Mouse (Mus musculus) hindbrain, embryonic 13.5 days (tissue): Measurements from ENCODE around the gene Spaca7. TPM values are rescaled to one million over a fixed set of nuclear protein-coding genes. Genes with fewer than 3 reads are reported as not detected.

Experiments
- ATAC-seq: fragments of 200-750 bp; cut with Nextera tagmentation; 2 replicates; pipeline ENCODE4 v1.8.0; 2017; ENCODE audit warnings: moderate TSS enrichment; ENCODE audit not compliant: low FRiP score
- H3K27ac ChIP-seq: fragments of 300-500 bp; sonication (generic); 2 replicates; pipeline ENCODE4 v1.5.1; 2015; ENCODE audit warnings: inconsistent platforms, mild to moderate bottlenecking, moderate library complexity
- H3K27me3 ChIP-seq: fragments of 300-500 bp; sonication (generic); 2 replicates; pipeline ENCODE4 v1.6.1; 2015; ENCODE audit warnings: mild to moderate bottlenecking, inconsistent platforms
- H3K36me3 ChIP-seq: fragments of 300-500 bp; sonication (generic); 2 replicates; pipeline ENCODE4 v1.6.1; 2015; ENCODE audit warnings: mild to moderate bottlenecking, inconsistent platforms
- H3K4me1 ChIP-seq: fragments of 300-500 bp; sonication (generic); replicated peaks from 2 replicates; pipeline ENCODE4 v1.6.1; 2015; ENCODE audit warnings: inconsistent platforms
- H3K4me2 ChIP-seq: fragments of 300-500 bp; sonication (generic); 2 replicates; pipeline ENCODE4 v1.6.1; 2015; ENCODE audit warnings: inconsistent platforms, mild to moderate bottlenecking, moderate library complexity
- H3K4me3 ChIP-seq: fragments of 300-500 bp; sonication (generic); 2 replicates; pipeline ENCODE4 v1.5.1; 2015; ENCODE audit warnings: mild to moderate bottlenecking, inconsistent platforms
- H3K9ac ChIP-seq: fragments of 300-500 bp; sonication (generic); 2 replicates; pipeline ENCODE4 v1.6.1; 2015; ENCODE audit warnings: mild to moderate bottlenecking, inconsistent platforms
- H3K9me3 ChIP-seq: fragments of 300-500 bp; sonication (generic); 2 replicates; pipeline ENCODE4 v1.6.1; 2016; ENCODE audit warnings: inconsistent platforms
- WGBS: fragments of 180-500 bp; shearing (Covaris S2); methylation state at CpG from one replicate; pipeline ENCODE4 v1.1.7; 2015; 5-methylcytosine and 5-hydroxymethylcytosine counted together
- polyA plus RNA-seq: library from polyadenylated mRNA; unstranded; fragments of >200 nt; fragmentation: Nextera tagmentation; extraction: Ambion mirVana; gene quantifications from 2 replicates; pipeline ENCODE4 v1.2.1, GENCODE M21; 2015

The Spaca7 gene
- polyA plus RNA-seq, result not detected in 2 replicates

DNA sequence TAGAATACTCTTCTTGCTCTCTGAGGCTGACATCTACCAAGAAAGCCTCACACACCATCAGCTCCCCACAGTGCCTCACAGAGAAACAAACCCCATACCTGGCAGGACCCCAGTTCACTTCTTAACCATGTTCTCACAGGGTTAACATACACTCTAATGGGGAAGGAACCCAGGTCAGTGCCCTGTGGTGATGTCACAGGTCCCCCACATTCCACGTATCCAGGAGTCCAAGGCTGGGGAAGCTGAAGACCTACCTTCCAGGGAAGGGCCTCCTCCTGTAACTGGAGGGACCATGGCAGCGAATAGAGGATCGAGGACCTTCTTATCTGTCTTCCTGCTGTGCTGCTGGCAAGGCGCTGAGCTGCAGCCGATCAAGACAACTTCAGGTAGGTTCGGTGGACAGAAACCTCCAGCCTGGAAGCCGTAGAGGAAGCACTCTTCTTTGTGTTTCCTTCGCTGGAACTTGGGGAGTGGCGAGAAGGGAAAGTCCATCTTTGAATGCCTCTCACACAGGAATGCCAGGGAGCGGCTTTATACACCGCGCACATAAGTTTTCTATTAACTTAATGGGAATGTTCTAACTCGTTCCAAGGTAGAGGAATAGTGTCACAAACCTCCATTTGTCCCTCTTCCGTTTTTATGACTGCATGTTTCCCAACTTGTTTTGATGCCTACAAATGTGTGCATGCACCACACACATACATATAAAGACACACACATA, at the start of gene Spaca7:
TSS of gene Spaca7 (plus strand) at position 216 of the 721 bp plus-strand sequence.
- H3K4me1 ChIP-seq, result no peaks in the 10 kb centered on the region
- WGBS, result 77% methylated on average over 14 of the region's 14 CpGs
- H3K4me3 ChIP-seq, result no peak within 1 kb of the TSS
- no peak within 1 kb of the TSS for H3K4me2 ChIP-seq
- H3K36me3 ChIP-seq, result no peaks in the 10 kb centered on the region
- no peaks in the 10 kb centered on the region for H3K9me3 ChIP-seq
- peaks cover 27% of the 10 kb centered on the region for H3K27me3 ChIP-seq
- ATAC-seq, result no peak
- no peak within 1 kb of the TSS for H3K9ac ChIP-seq
- H3K27ac ChIP-seq, result no peak within 1 kb of the TSS

DNA sequence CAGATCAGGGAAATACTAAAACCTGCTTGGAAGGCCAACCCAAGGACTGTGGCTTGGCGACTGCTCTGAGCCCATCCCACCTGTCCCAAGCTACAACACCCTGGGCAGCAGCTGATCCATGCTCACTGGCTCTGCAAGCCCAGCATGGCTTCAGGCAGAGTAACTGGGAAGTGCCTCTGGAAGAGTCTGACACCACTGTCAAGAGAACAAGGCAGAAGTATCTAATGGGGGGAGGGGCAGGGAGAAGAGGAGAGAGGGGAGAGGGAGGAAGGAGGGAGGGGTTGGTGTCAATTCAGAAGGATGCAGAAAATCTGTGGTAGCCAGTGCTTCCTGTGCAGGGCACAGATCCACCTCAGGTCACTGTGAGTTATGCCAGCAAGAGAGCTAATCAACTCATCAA, 48.5 kb upstream of the Spaca7 start:
- Histone ChIP-seq H3K4me1 (0 out of 2 replicates have a peak, but pooled peaks cover 3% of the 10 kb centered on the region), H3K9ac (no peak overlapping the region), H3K9me3 (peaks cover 3% of the 10 kb centered on the region; the same call in 1 of the 2 replicates), H3K27me3 (peaks cover 9% of the 10 kb centered on the region), H3K27ac (no peak overlapping the region), H3K4me2 (no peak overlapping the region), H3K4me3 (no peak overlapping the region), H3K36me3 (no peaks in the 10 kb centered on the region)
- no peak for ATAC-seq
- 35% methylated on average over 1 of the region's 1 CpGs for WGBS

DNA sequence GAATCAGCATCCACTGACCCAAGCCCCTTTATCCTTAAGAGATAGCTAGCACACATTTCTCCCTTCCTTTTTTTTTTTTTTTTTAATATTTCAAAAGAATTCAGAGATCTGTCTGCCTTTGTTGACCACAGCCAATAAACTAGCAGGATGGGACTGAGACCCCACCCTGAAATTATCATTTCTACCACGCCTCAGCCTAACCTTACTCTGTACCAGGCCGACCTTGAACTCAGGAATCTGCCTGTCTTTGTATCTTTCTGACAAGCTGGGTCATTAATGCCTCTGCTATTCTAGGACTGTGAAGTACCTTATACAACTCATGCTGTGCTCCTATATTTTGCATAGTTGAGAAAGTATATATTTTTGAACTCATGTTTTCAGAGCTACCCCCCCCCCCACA, 44.2 kb upstream of the Spaca7 start:
- Histone ChIP-seq H3K4me2 (no peak overlapping the region), H3K4me3 (no peak overlapping the region), H3K9ac (no peak overlapping the region), H3K27ac (no peak overlapping the region), H3K9me3 (no peaks in the 10 kb centered on the region), H3K4me1 (no peaks in the 10 kb centered on the region), H3K36me3 (no peaks in the 10 kb centered on the region), H3K27me3 (peaks cover 5% of the 10 kb centered on the region; the same call in 1 of the 2 replicates)
- no peak for ATAC-seq
- 79% methylated on average over 2 of the region's 2 CpGs for WGBS

DNA sequence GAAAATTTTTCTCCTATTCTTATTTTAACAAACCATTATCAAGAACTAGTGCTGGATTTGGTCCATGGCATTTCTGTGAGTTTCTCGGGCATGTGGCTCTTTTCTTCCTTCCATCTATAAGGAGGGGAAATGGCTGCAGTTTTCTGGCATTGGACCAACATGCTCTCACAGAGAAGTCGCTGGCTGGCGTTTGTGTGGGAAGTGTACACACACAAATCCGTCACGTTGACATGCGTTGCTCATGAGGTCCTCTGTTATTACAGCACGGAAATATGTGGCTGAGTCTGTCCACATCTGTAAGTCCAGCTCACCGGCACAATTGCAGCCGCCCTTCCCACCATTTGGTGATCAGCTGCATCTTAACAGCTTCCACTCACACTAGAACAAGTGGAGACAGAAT, 37.2 kb upstream of the Spaca7 start:
- no peak overlapping the region for H3K9ac ChIP-seq
- 0 out of 2 replicates have a peak, but pooled peaks cover 10% of the 10 kb centered on the region for H3K27me3 ChIP-seq
- H3K36me3 ChIP-seq, result no peaks in the 10 kb centered on the region
- no peak for ATAC-seq
- 0 out of 2 replicates have a peak, but pooled peaks cover 5% of the 10 kb centered on the region for H3K9me3 ChIP-seq
- 0 out of 2 replicates have a peak, but pooled peaks cover 5% of the 10 kb centered on the region for H3K4me1 ChIP-seq
- no peak overlapping the region for H3K4me2 ChIP-seq
- WGBS, result 68% methylated on average over 9 of the region's 9 CpGs
- H3K27ac ChIP-seq, result no peak overlapping the region
- H3K4me3 ChIP-seq, result no peak overlapping the region

DNA sequence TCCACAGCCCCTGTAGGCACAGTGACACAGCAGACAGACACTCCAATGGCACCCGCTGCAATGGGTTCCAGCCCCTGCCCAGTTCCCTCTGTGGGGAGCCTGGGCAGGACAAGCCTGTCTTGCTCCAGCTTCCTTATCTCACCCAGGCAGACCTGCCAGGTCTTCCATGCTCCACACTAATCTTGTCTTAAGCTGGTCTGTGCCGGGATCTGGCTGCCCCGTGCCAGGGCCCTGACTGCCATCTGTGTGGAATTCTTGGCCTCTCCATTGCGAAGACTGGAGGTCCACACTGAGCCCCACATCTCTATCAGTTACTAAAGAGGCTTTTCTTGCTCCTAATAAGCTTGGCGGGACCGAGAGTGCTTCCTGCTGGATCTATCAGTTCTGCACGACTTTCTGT, 36.5 kb upstream of the Spaca7 start:
- Histone ChIP-seq H3K27ac (no peak overlapping the region), H3K36me3 (no peaks in the 10 kb centered on the region), H3K4me3 (no peak overlapping the region), H3K9ac (no peak overlapping the region), H3K4me2 (no peak overlapping the region), H3K27me3 (peaks cover 10% of the 10 kb centered on the region; the same call in 1 of the 2 replicates), H3K4me1 (0 out of 2 replicates have a peak, but pooled peaks cover 5% of the 10 kb centered on the region), H3K9me3 (0 out of 2 replicates have a peak, but pooled peaks cover 5% of the 10 kb centered on the region)
- ATAC-seq, result no peak
- 87% methylated on average over 7 of the region's 7 CpGs for WGBS

DNA sequence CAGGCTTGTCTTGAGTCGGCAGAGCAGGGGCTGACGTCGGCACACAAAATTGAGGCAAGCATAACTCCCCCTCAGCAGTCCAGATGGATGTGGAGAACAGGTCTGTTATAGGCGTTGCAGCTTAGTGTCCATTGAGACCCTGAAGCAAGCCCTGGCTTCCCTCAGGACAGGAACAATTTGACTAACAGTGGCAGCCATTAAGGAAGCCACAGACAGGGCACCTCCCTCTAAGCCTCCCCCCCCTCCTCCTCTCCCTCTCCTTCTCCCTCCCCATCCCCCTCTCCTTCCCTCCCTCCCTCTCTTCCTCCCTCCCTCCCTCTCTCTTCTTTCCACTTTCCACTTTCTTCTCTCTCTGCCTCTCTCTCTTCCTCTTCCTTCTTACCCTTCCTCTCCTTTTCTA, 27.6 kb upstream of the Spaca7 start:
- no peaks in the 10 kb centered on the region for H3K9me3 ChIP-seq

DNA sequence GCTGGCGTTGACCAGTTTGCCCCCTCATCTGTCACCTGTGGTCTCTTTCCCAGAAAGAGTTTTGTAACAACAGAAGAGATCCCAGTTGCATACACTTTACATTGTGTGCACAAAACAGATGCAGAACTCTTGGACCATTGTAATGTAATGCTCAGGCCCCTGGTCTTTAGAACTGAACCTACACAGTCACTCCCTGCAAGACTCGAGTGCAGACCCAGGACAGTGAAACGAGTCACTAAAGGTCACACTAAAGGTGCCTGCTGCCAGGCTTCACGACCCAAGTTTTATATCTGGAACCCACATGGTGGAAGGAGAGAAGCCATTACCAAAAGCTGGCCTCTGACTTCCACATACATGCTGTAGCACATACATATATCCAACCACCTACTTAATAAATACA, 27.2 kb upstream of the Spaca7 start:
- H3K9ac ChIP-seq, result no peak overlapping the region
- H3K4me3 ChIP-seq, result no peak overlapping the region
- H3K27me3 ChIP-seq, result peaks cover 48% of the 10 kb centered on the region
- ATAC-seq, result no peak
- no peaks in the 10 kb centered on the region for H3K36me3 ChIP-seq
- WGBS, result 72% methylated on average over 4 of the region's 4 CpGs
- H3K4me2 ChIP-seq, result no peak overlapping the region
- peaks cover 10% of the 10 kb centered on the region for H3K4me1 ChIP-seq
- no peak overlapping the region for H3K27ac ChIP-seq
- H3K9me3 ChIP-seq, result no peaks in the 10 kb centered on the region

More for the DNA sequence above, 27.6 kb upstream of the Spaca7 start:
- no peak for ATAC-seq
- Histone ChIP-seq H3K27ac (no peak overlapping the region), H3K4me3 (no peak overlapping the region), H3K4me1 (peaks cover 10% of the 10 kb centered on the region), H3K36me3 (no peaks in the 10 kb centered on the region), H3K9ac (no peak overlapping the region), H3K4me2 (no peak overlapping the region), H3K27me3 (peaks cover 48% of the 10 kb centered on the region)
- WGBS, result 45% methylated on average over 4 of the region's 4 CpGs

DNA sequence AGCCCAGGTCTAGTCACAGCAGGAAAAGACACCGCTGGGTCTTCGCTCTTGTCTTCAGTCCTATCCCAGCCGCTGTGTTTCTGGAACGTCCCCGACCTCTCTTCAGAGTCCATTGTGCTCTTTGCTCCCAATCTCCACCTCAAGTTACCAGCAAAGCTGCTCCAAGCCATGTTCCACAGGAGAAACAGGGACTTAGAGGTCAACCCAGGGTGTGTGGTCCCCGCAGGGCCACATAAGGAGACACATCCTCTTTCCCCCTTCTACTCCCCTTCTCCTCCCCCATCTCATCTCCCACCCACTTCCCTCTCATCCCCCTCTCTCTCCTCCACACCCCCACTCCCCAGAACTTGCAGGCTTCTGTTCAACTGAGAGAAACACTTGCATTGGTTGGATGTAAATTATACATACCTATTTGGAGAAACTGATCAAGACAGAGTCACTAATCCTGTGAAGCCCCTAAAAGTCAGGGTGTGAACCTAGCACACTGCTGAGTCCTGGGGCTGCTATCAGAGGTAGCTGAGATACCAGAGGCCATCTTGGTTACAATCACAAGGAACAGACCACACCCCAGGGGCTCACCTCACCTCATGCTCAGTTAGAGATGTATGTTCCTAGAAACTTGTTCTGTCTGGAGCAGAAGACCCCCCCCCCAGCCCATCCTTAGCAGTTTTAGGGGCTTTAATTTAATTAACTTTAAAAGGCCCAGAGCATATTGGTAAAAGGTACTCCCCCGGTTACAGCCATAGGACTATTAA, 25.2 kb upstream of the Spaca7 start:
- Histone ChIP-seq H3K9ac (no peak overlapping the region), H3K27me3 (peaks cover 41% of the 10 kb centered on the region), H3K4me3 (no peak overlapping the region), H3K27ac (no peak overlapping the region), H3K4me1 (peaks cover 10% of the 10 kb centered on the region), H3K36me3 (no peaks in the 10 kb centered on the region), H3K9me3 (peaks cover 5% of the 10 kb centered on the region; the same call in 1 of the 2 replicates), H3K4me2 (no peak overlapping the region)
- WGBS, result 53% methylated on average over 7 of the region's 7 CpGs
- peak; percentile 24; the same call in 1 of the 2 replicates for ATAC-seq

DNA sequence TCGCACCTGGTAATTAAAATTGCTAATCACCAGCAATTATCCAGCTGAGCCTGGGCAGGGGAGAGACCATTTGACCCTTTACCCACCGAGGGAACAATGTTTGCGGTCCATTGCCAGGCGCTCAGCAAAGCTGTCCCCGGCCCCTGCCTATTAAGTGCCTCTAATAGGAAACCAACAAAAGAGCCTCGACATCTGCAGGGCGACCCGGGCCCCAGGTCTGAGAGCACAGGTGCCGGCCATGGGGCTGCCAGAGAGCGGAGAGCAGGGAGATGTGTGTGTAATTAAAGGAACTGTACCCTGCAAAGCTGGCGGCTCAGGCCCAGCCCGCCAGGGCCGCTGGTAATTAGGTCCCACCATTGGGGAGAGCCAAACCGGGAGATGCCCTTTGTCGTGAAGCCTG, 24.6 kb upstream of the Spaca7 start:
- Histone ChIP-seq H3K4me1 (peaks cover 10% of the 10 kb centered on the region), H3K4me3 (no peak overlapping the region), H3K4me2 (0 out of 2 replicates have a peak overlapping the region, but pooled peaks have one; percentile 9), H3K36me3 (no peaks in the 10 kb centered on the region), H3K27me3 (peaks cover 43% of the 10 kb centered on the region), H3K9ac (peak overlapping the region; percentile 46; the same call in 1 of the 2 replicates), H3K9me3 (peaks cover 5% of the 10 kb centered on the region; the same call in 1 of the 2 replicates), H3K27ac (no peak overlapping the region)
- 0 out of 2 replicates have a peak, but pooled peaks have one; percentile 63 for ATAC-seq
- 6% methylated on average over 15 of the region's 15 CpGs for WGBS

DNA sequence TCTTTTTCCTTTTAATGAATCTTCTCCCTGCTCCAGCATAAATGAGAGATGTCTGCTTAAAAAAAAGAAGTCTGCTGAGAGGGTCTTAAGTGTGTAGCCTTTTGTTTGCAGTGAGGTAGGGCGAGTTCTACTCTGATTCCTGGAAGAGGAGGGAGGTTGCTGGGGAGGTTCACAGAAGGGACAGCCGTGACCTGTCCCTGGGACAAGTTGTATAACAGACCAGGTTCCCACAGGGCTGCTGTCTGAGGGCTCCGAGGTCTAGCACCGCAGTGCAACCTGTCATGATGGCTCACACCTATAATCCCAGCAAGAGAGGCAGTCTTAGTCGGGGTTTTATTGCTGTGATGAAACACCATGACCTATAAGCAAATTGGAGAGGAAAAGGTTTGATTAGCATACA, 24.1 kb upstream of the Spaca7 start:
- Histone ChIP-seq H3K27me3 (peaks cover 46% of the 10 kb centered on the region), H3K4me1 (peaks cover 10% of the 10 kb centered on the region), H3K9me3 (peaks cover 5% of the 10 kb centered on the region; the same call in 1 of the 2 replicates), H3K4me3 (no peak overlapping the region), H3K9ac (peak overlapping the region; percentile 46; the same call in 1 of the 2 replicates), H3K36me3 (no peaks in the 10 kb centered on the region), H3K4me2 (0 out of 2 replicates have a peak overlapping the region, but pooled peaks have one; percentile 9), H3K27ac (no peak overlapping the region)
- 45% methylated on average over 5 of the region's 5 CpGs for WGBS
- ATAC-seq, result no peak

DNA sequence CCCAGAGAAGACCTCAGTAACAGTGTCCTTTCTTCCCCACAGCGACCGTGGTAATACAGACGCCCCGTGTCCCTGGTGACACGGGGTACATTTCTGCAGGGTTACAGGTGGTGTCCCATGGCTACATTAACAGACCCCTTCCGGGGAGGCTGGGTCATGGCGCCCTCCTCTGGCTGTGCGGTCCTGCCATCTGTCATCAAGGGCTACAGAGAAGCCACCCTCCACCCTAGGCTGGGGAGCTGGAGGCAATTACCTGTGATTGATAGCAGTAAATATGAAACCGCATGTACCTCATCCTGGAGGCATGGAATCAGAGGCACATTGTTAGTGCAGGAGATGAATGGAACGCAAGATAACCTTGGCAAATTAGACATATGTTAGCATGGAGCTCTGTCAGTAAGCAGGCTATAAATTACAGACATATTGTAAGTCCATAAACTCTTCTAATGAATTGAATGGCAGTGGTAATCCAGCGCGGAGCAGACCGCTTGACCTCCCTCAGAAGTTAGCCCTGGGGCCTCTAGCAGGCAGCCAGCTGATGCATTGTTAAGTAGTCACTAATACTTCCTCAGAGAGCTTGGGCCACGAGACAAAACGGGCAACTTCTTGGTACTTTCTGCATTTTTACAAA, 17.2 kb upstream of the Spaca7 start:
- no peak for ATAC-seq
- H3K4me3 ChIP-seq, result no peak overlapping the region
- H3K27me3 ChIP-seq, result peaks cover 84% of the 10 kb centered on the region
- 31% methylated on average over 15 of the region's 15 CpGs for WGBS
- H3K4me2 ChIP-seq, result no peak overlapping the region
- H3K9ac ChIP-seq, result no peak overlapping the region
- H3K27ac ChIP-seq, result no peak overlapping the region
- peaks cover 4% of the 10 kb centered on the region; the same call in 1 of the 2 replicates for H3K4me1 ChIP-seq
- H3K9me3 ChIP-seq, result peaks cover 5% of the 10 kb centered on the region; the same call in 1 of the 2 replicates
- no peaks in the 10 kb centered on the region for H3K36me3 ChIP-seq

DNA sequence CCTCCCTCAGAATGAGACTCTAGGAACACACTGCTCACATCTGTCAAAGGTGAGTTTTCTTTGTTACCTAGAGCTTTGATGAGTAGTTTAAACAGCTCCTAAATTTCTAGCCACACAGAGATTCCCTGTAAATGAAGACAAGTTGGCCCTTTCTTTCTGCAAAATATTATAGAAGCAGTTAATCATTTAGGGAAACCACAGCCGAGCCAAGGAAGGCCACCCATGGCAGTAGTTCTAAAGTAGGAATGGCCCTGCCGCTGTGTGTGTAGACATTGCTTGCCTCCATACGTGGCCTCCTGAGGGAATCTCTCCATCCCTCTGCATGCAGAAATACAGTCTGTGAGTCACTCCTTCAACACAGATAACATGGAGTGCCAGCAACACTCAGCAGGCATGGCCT, 14.0 kb upstream of the Spaca7 start:
- no peak overlapping the region for H3K9ac ChIP-seq
- peaks cover 4% of the 10 kb centered on the region; the same call in 1 of the 2 replicates for H3K4me1 ChIP-seq
- no peak overlapping the region for H3K4me2 ChIP-seq
- H3K36me3 ChIP-seq, result no peaks in the 10 kb centered on the region
- no peak overlapping the region for H3K4me3 ChIP-seq
- no peaks in the 10 kb centered on the region for H3K9me3 ChIP-seq
- ATAC-seq, result no peak
- WGBS, result 82% methylated on average over 3 of the region's 3 CpGs
- peaks cover 96% of the 10 kb centered on the region for H3K27me3 ChIP-seq
- no peak overlapping the region for H3K27ac ChIP-seq
